Comparison of ENCODE assay signal across 30 mouse cellular contexts in genomic region chr4:106514606-106515005, GRCm38 (mm10). TPM values are rescaled to one million over a fixed set of nuclear protein-coding genes. Genes with fewer than 3 reads are reported as not detected.
"Had no signal": no experiment of that assay in that cellular context is flagged by ENCODE, and none has a peak within 500 bp of the region (broad histone marks: within the 10 kb centered on the region; RNA-seq: fewer than 3 reads in every experiment).

No protein-coding gene starts in this region.

- H3K27ac ChIP-seq: kidney, embryonic 15.5 days; left cerebral cortex, adult 2 months; limb, embryonic 10.5 days; limb, embryonic 13.5 days; liver, embryonic 12.5 days; liver, embryonic 15.5 days; lung, embryonic 15.5 days; midbrain, embryonic 10.5 days; neural tube, embryonic 12.5 days; neural tube, embryonic 15.5 days; stomach, embryonic 15.5 days had no signal

- H3K4me3 ChIP-seq: kidney, embryonic 15.5 days; left cerebral cortex, adult 2 months; limb, embryonic 10.5 days; limb, embryonic 13.5 days; liver, embryonic 12.5 days; liver, embryonic 15.5 days; lung, embryonic 15.5 days; megakaryocyte, embryonic 14.5 days; midbrain, embryonic 10.5 days; neural tube, embryonic 12.5 days; neural tube, embryonic 15.5 days; stomach, embryonic 15.5 days had no signal

- DNase-seq: kidney, adult 8-10 months; kidney, postnatal 14 days; kidney, postnatal 4 days; layer of hippocampus, adult 9-11 months; layer of hippocampus, postnatal 36 days; liver; lung, adult 18-20 months; lung, postnatal 10 days; lung, postnatal 36 days; midbrain, embryonic 14.5 days; retina, postnatal 1 day; right cerebral cortex, postnatal 25 days; spleen, adult 18-20 months; thymus, adult 2 months; thymus, postnatal 14 days; thymus, postnatal 4 days had no signal

RNA-seq across cellular contexts. Expression of gene Bsnd, which starts 22.5 kb away (rescaled TPM):
- total RNA-seq: layer of hippocampus, adult 18-20 months; layer of hippocampus, postnatal 36 days; left cerebral cortex, adult 2 months; left cerebral cortex, postnatal 10 days had no signal

RNA-seq across cellular contexts. Expression of gene Pcsk9, which starts 50.5 kb away (rescaled TPM):
- total RNA-seq: layer of hippocampus, postnatal 36 days had no signal
